Mouse (Mus musculus) thymus, postnatal 4 days (tissue): ENCODE data around the gene Slc35a3.
A peak's percentile ranks its signal among the peaks of the same experiment; 100 is the strongest.
"Not testable (repeated sequence)": the region's sequence is repeated elsewhere in the genome, so short reads cannot be mapped to it uniquely, and the experiment has no call there.

Source experiments
- DNase-seq: peaks from one replicate; pipeline ENCODE4 v3.0.0; 2021

Gene Slc35a3

DNA sequence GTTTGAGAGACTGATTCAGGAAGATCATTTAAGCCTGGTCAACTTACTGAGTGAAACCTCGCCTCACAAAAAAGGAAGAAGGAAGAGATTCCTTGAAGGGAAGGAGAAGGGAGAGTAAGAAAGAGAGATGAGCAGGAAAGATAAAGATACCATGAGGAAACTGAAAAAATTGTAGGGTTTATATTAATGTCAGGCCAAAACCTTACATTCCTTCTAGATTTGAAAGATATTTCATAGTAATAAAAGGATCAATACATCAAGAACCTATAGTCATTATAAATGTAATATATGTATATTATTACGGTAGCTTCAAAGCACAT lies 17.0 kb downstream of the Slc35a3 start:
- DNase-seq: no peak

DNA sequence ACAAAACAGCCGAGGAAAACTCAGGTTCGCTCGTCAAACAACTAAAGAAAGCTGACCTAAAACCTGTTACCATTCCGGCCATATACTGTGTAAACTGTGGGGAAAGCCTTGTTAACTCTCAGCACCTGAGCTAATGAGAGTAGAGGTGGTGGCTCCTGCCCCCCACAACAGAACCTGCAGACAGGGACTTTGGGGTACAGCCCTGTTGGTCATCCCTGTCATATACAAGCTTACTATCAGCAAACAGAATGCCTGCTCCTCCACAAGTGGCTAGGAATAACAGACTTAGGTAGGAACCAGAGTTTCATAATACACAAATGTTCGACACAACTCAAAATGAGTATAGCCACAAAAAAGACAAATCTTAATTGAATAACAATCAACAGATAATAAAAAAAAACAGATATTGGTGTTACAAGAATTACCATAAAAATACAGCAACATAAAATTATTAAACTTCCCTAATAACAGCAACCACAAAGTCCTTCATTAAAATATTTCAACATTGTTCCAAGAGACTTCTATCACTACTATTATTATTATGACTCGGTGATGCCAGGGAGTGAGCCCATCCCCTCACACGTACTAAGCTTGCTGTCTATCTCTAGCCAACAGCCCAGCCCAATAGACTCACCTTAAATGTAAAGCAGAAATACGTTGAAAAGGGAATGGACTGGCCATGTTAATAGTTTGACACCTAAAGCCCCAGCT lies 17.5 kb downstream of the Slc35a3 start:
- DNase-seq: no peak

- no peak for DNase-seq
Measured at GRCm38 (mm10) chr3:116694312-116694711, 18.3 kb downstream of the Slc35a3 start.

GRCm38 (mm10) chr3:116681160-116681559 lies 31.5 kb downstream of the Slc35a3 start, which contains the start of gene Gm43191:
Gene Gm43191 (minus strand): TSS chr3:116681260.
- DNase-seq: no peak

- not testable (repeated sequence) for DNase-seq
Measured at GRCm38 (mm10) chr3:116664281-116664680, 48.4 kb downstream of the Slc35a3 start.

DNA sequence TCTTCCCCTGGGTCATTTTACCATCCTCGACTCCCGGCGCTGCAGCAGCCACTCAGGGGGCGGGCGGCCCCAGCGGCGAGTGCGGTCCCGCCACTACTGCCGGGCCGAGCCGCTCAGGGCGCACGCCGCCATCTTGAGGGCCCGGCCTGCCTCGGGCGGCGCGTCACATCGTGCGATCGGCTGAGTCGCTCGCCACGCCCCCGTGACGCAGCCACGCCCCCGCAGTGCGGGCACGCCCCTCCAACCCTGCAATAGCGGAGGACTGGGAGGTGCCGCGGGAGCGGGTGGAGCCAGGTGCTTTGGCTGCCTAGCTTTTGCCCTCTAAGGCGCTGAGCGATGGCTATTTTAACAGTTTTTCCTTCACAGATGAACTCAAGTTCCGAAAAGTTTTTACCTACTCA lies 50.2 kb downstream of the Slc35a3 start, which contains the start of gene Mfsd14a:
Gene Mfsd14a (minus strand): TSS at position 215 of the 401 bp plus-strand sequence.
- DNase-seq: peak; percentile 100

DNA sequence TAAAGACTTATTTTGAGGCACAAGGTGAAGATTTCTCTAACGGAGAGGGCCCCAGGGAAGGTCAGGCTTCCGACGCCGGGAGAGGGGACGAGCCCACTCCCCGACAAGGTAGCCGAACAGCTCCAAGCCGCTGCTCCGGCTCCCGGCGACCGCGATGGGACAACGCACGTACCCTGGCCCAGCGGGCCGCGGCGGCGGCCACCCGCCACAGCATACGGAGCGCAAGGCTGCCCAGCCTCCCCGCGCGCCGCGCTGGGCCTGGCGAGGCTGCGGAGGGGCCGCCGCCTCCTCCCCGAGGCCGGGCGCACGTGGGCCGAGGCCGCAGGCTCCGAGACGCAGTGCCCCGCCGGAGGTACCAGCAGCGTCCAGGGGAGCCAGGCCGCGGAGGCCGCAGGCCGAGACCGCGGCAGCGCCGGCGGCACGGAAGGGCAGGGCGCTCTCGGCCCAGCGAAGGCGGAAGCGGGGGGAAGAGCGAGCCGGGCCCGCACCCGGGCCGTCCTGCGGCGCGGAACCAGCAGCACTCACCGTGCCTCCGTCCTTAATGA lies 50.7 kb downstream of the Slc35a3 start:
- DNase-seq: no peak

GRCm38 (mm10) chr3:116661288-116661869 lies 51.3 kb downstream of the Slc35a3 start:
- no peak for DNase-seq

GRCm38 (mm10) chr3:116659856-116660430 lies 52.7 kb downstream of the Slc35a3 start:
- DNase-seq: no peak

DNA sequence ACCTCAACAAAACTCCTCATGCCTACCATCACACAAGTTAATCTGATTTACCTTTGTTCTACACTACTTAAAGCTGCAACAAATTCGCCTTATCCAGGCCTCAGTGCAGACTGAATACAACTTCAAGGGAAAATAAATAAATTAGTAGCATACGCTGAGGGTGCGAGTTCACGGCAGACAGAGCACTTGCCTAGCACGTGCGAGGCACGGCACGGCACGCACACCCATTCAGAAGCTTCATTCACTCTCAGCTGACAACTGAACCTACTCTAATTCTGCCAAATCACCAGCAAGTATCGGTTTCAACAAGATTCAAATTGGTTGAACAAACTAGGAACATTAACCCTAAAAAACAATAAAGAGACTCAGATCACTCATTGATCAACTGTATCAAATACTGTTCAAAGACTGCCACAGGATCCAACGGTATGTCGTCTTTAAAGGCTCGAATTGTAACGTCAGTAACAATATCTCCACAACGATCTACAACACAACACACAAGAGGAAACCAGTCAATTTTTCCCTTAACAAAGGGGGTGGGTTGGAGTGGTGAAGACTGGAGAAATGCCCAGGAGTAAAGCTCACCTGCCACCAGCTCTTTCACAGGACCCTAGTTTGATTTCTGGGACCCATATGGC lies 53.6 kb downstream of the Slc35a3 start:
- no peak for DNase-seq

- no peak for DNase-seq
Measured at GRCm38 (mm10) chr3:116656184-116656965, 56.3 kb downstream of the Slc35a3 start.

DNA sequence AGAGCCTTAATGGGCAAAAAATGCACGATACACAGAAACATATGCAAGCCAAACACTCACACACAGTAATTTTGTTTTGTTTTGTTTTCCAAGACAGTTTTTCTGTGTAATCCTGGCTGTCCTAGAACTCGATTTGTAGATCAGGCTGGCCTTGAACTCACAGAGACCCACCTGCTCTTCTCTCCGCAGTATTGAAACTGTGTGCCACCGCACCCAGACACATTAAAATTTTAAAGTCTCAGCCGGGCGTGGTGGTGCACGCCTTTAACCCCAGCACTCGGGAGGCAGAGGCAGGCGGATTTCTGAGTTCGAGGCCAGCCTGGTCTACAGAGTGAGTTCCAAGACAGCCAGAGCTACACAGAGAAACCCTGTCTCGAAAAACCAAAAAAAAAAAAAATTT lies 58.6 kb downstream of the Slc35a3 start:
- not testable (repeated sequence) for DNase-seq

DNA sequence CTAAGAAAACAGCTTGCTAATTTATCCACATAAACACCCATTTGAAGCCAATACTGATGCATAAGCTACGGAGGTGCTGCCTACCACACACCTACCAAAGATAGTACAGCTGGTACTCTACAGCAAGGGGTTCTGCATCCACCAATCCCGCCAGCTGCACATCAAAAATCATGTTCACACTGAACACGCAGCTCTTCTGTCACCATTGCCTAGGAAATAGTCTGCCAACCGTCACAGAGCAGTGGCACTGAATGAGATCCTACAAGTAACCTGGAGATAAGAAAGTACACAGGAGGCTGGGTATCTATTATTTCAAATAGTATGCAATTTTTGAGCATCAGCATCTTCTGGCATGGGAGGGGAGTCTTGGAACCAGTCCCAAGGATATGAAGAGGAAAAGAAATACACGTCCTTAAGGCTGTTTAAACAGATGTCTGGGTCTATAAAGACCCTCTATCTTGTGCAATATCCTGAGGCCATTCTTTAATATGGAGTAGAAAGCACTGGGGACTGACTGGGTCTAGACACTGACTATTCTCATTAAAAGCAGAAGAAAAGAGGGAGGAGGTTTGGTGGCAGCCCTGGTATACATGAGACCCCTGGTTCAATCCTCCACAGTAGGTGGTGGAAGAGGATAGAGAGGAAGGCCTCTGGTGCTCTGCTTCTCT lies 59.2 kb downstream of the Slc35a3 start:
- DNase-seq: no peak

DNA sequence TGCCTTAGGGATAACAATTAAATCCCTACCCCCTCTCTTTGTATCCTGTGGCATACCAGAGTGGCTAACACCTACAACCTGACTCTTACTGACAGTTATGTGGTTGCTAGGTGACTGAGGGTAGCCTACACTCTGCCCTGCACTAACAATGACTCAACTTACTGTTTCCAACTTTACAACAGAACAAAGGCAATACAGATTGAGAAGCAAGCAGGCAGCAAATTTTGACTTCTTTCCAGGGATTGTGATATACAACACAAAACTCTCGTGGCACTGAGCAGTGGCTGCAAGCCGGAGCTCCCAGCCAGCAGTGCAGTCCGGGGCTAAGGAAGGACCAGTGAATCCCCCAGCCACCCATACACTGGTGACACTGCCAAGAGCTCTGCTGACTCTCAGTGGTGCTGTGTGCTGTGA lies 60.6 kb downstream of the Slc35a3 start:
- DNase-seq: no peak

GRCm38 (mm10) chr3:116650698-116651097 lies 61.9 kb downstream of the Slc35a3 start:
- DNase-seq: no peak

DNA sequence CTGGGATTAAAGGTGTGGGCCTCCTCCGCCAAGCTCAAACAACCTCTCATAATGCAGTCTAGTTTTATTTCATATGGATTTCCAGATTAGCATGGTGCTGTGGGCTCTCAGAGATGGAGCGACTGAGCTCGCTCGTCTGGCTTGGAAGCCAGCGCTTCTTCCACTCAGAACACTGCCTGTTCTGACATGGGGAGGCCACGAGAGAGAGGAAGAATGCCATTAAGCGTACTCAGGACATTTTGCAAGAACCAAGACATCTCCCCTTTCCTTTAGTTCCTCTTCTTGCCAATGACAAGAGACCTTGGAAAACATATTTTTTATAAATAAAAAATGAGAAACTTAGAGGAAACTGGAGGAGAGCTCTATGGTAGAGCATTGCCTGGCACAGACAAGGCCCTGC lies 63.8 kb downstream of the Slc35a3 start:
- no peak for DNase-seq

DNA sequence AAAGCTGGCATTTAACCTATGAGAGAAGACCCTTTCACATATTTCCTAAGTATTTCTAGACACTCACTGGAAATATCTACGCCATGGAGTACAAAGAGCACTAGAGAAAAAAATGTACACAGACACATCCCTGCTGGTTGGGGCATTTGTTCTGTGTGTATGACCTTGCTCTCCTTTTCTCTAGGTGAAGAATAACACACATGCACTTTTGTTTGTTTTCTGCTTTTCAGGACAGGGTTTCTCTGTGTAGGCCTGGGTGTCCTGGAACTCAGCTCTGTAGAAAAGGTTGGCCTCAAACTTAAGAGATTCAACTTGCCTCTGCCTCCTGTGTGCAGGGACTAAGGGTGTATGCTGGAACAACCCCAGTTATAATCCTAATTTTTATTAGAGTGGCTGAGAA lies 66.2 kb downstream of the Slc35a3 start:
- no peak for DNase-seq

- DNase-seq: no peak
Measured at GRCm38 (mm10) chr3:116642373-116642772, 70.3 kb downstream of the Slc35a3 start.

- DNase-seq: no peak
Measured at GRCm38 (mm10) chr3:116641811-116642371, 70.7 kb downstream of the Slc35a3 start.

DNA sequence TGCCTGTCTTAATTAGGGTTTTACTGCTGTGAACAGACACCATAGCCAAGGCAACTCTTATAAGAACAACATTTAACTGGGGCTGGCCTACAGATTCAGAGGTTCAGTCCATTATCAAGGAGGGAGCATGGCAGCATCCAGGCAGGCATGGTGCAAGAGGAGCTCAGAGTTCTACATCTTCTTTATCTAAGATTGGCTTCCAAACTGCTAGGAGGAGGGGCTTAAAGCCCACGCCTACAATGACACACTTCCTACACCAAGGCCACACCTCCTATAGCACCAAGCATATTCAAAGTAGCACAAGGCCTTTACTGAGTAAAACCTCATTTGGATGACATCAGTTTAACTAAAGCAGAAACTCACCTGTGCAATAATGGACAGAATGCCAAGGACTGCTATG lies 72.6 kb downstream of the Slc35a3 start:
- DNase-seq: no peak

DNA sequence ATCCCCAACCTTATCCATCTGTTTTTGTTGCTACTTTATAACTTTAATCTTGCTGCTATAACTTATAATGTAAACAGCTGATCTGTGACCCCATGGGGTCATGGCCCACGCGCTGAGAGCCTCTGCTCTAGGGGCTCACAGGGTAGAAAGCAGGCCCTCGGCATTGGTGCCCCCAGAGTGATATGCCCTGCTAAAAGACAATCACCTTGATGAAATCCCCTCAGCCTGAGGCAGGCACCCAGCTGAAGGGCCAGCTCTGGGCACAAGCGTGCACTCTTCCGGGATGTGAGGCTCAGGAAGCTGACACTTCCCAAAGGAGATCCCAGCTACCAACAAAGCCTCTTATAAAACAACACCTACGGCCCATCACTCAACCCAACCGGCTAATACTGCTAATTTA lies 74.1 kb downstream of the Slc35a3 start:
- no peak for DNase-seq
